Mouse (Mus musculus) CH12.LX (cell line): ENCODE measurements around the gene Nynrin.

Source experiments
- BHLHE40 ChIP-seq: IDR thresholded peaks from 2 replicates; pipeline ENCODE4 v1.6.1; 2011; ENCODE audit warnings: mild to moderate bottlenecking, low read depth, low read length, improper control_type of control experiment
- CTCF ChIP-seq, 2 experiments: IDR thresholded peaks in 1 of 2; conservative IDR thresholded peaks in 1 of 2; 2 replicates each; pipeline ENCODE4 v1.5.1; 2011 to 2012; ENCODE audit warnings: low read depth in 2 of 2, low read length in 2 of 2, improper control_type of control experiment in 1 of 2, inconsistent platforms in 1 of 2, mild to moderate bottlenecking in 1 of 2, moderate library complexity in 1 of 2
- ELF1 ChIP-seq: IDR thresholded peaks from 2 replicates; pipeline ENCODE4 v1.6.1; 2014; ENCODE audit warnings: low read depth, mild to moderate bottlenecking, inconsistent platforms, low read length, improper control_type of control experiment
- GABPA ChIP-seq: IDR thresholded peaks from 2 replicates; pipeline ENCODE4 v1.6.1; 2012; ENCODE audit warnings: low read depth, low read length, improper control_type of control experiment, inconsistent platforms; ENCODE audit not compliant: insufficient replicate concordance
- HCFC1 ChIP-seq: IDR thresholded peaks from 2 replicates; pipeline ENCODE4 v1.6.1; 2012; ENCODE audit warnings: low read depth, mild to moderate bottlenecking, inconsistent platforms, low read length, improper control_type of control experiment
- IRF4 ChIP-seq: IDR thresholded peaks from 2 replicates; pipeline ENCODE4 v1.6.1; 2014; ENCODE audit warnings: low read depth, mild to moderate bottlenecking, inconsistent platforms, low read length, improper control_type of control experiment
- JUND ChIP-seq: conservative IDR thresholded peaks from 2 replicates; pipeline ENCODE4 v1.6.1; 2011; ENCODE audit warnings: low read depth, low read length, improper control_type of control experiment
- MAFK ChIP-seq: IDR thresholded peaks from 2 replicates; pipeline ENCODE4 v1.6.1; 2011; ENCODE audit warnings: low read length, improper control_type of control experiment; ENCODE audit not compliant: insufficient replicate concordance
- PAX5 ChIP-seq: IDR thresholded peaks from 2 replicates; pipeline ENCODE4 v1.6.1; 2012; ENCODE audit warnings: low read length, inconsistent platforms, mixed read lengths
- TCF12 ChIP-seq: IDR thresholded peaks from 2 replicates; pipeline ENCODE4 v1.6.1; 2014; ENCODE audit warnings: low read depth, mild to moderate bottlenecking, inconsistent platforms, low read length, improper control_type of control experiment
- USF1 ChIP-seq: IDR thresholded peaks from 2 replicates; pipeline ENCODE4 v1.6.1; 2014; ENCODE audit warnings: low read depth, mild to moderate bottlenecking, inconsistent platforms, low read length, improper control_type of control experiment
- ZC3H11A ChIP-seq: IDR thresholded peaks from 2 replicates; pipeline ENCODE4 v1.6.1; 2012; ENCODE audit warnings: low read depth, mild to moderate bottlenecking, inconsistent platforms, low read length, improper control_type of control experiment
- ZMIZ1 ChIP-seq: IDR thresholded peaks from 2 replicates; pipeline ENCODE4 v1.6.1; 2012; ENCODE audit warnings: low read depth, mild to moderate bottlenecking, inconsistent platforms, low read length, improper control_type of control experiment
- ZNF384 ChIP-seq: IDR thresholded peaks from 2 replicates; pipeline ENCODE4 v1.6.1; 2012; ENCODE audit warnings: low read depth, low read length, improper control_type of control experiment, inconsistent platforms

DNA sequence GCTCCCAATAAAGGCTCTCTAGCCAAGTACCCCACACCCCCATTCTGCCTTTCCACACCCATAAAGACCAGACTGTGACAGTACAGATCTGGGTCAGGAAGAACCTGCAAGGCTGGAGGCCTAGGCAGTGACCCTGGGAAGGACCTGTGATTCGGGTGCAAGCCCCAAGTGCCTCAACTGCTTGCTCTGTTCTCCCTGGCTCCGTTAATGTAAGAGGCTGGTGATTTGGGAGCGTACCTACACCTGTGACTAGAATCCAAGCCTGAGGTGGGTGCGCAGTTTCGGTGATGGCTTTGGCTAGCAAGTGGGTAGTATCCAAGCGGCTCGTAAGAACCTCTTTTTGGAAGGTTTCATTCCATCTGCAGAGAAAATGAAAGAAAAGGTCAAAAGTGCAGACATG is 45.1 kb downstream of the Nynrin start:
- TF ChIP-seq USF1 (no peak), GABPA (no peak), ELF1 (no peak), CTCF (conservative IDR thresholded peaks at IDR 0.05 in 1 of 2, IDR thresholded peaks at IDR 0.05 in 1 of 2; ENCODE audit: low read depth in 2 of 2, low read length in 2 of 2) (no peak), TCF12 (no peak), ZMIZ1 (no peak), ZC3H11A (no peak), PAX5 (no peak), JUND (no peak), IRF4 (no peak), BHLHE40 (no peak), ZNF384 (no peak), HCFC1 (no peak), MAFK (no peak)
